Mouse (Mus musculus) forebrain, embryonic 10.5 days (tissue): ENCODE measurements around the gene Ppm1l. TPM values are rescaled to one million over a fixed set of nuclear protein-coding genes. Genes with fewer than 3 reads are reported as not detected.
"Not testable (repeated sequence)": the region's sequence is repeated elsewhere in the genome, so short reads cannot be mapped to it uniquely, and the experiment has no call there.

Experiments used
- DNase-seq: peaks from one replicate; pipeline ENCODE4 v3.0.0-alpha.2; 2017; ENCODE audit warnings: low spot score; ENCODE audit errors: extremely low spot score
- H3K27ac ChIP-seq: fragments of 300-500 bp; sonication (generic); 2 replicates; pipeline ENCODE4 v1.5.1; 2016; ENCODE audit warnings: mild to moderate bottlenecking
- H3K27me3 ChIP-seq: fragments of 300-500 bp; sonication (generic); 2 replicates; pipeline ENCODE4 v1.6.1; 2016; ENCODE audit warnings: mild to moderate bottlenecking; ENCODE audit not compliant: poor library complexity, severe bottlenecking
- H3K36me3 ChIP-seq: fragments of 300-500 bp; sonication (generic); replicated peaks from 2 replicates; pipeline ENCODE4 v1.6.1; 2016; ENCODE audit warnings: mild to moderate bottlenecking, moderate library complexity
- H3K4me1 ChIP-seq: fragments of 300-500 bp; sonication (generic); 2 replicates; pipeline ENCODE4 v1.6.1; 2016
- H3K4me3 ChIP-seq: fragments of 300-500 bp; sonication (generic); 2 replicates; pipeline ENCODE4 v1.5.1; 2016; ENCODE audit warnings: mild to moderate bottlenecking, moderate library complexity
- H3K9me3 ChIP-seq: fragments of 300-500 bp; sonication (generic); 2 replicates; pipeline ENCODE4 v1.6.1; 2016; ENCODE audit warnings: mild to moderate bottlenecking, moderate library complexity
- WGBS: fragments of 180-500 bp; shearing (Covaris S2); methylation state at CpG from one replicate; pipeline ENCODE4 v1.1.7; 2016; 5-methylcytosine and 5-hydroxymethylcytosine counted together
- polyA plus RNA-seq: library from polyadenylated mRNA; unstranded; fragments of >200 nt; fragmentation: Nextera tagmentation; extraction: Ambion mirVana; gene quantifications from 2 replicates; pipeline ENCODE4 v1.2.1, GENCODE M21; 2016

Ppm1l gene
- polyA plus RNA-seq, 1 experiment from 2014 or later: 9.8 TPM

DNA sequence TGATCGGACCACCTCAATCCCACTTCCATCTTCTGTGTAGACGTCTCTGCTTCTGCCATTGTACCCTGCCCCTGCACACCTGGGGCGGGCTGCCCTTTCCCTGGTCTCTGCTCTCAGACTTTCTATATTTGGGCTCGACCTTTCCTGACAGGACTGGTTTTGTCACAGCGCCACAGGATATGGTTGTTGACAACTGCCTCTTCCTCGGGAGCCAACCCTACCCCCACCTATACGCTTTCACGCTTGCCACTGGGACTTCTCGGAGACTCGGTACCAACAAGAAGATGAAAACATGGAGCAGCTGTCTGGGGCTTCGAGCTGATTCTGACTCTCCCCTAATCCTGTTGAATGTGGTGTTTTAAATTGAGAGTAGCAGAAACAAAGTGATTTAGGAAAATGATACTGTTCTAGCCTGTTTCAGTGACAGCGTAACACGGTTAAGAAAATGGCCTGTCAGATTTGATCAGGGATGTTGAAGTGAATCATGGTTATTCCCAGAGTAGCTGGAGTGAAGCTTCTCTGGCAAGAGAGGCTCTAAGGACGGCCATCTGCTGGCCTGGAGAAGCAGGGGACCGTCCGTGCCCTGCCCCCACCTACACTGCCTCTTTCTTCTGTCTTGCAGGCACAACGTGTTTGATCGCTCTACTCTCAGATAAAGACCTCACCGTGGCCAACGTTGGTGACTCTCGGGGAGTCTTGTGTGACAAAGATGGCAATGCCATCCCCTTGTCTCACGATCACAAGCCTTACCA, 232.2 kb downstream of the Ppm1l start:
- Histone ChIP-seq H3K4me3 (no peak overlapping the region), H3K9me3 (no peaks in the 10 kb centered on the region), H3K4me1 (0 out of 2 replicates have a peak, but pooled peaks cover 2% of the 10 kb centered on the region), H3K36me3 (peaks cover 11% of the 10 kb centered on the region), H3K27ac (no peak overlapping the region), H3K27me3 (no peaks in the 10 kb centered on the region)
- 89% methylated on average over 22 of the region's 22 CpGs for WGBS
- DNase-seq: no peak

DNA sequence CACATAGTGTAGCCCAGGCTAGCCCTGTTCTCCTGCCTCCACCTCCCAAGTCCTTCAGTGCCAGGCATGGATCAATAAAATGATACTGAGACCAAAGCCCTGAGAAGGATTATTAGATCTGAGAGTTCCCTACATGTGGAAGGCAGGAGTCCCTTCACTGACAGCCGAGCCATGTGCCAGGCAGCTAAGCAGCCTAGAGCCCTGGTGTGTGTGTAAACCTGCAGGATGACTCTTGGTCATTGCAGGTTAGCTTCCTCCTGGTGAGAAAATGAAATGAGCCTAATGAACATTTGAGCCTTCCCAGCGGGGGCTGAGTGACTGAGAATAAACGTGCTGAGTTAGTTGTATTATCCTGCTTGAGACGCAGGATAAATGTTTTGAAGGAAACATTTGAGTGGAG, 232.9 kb downstream of the Ppm1l start:
- no peak for DNase-seq
- Histone ChIP-seq H3K9me3 (no peaks in the 10 kb centered on the region), H3K36me3 (peaks cover 14% of the 10 kb centered on the region), H3K27me3 (no peaks in the 10 kb centered on the region), H3K27ac (no peak overlapping the region), H3K4me1 (0 out of 2 replicates have a peak, but pooled peaks cover 2% of the 10 kb centered on the region), H3K4me3 (no peak overlapping the region)
- 80% methylated on average over 4 of the region's 4 CpGs for WGBS

DNA sequence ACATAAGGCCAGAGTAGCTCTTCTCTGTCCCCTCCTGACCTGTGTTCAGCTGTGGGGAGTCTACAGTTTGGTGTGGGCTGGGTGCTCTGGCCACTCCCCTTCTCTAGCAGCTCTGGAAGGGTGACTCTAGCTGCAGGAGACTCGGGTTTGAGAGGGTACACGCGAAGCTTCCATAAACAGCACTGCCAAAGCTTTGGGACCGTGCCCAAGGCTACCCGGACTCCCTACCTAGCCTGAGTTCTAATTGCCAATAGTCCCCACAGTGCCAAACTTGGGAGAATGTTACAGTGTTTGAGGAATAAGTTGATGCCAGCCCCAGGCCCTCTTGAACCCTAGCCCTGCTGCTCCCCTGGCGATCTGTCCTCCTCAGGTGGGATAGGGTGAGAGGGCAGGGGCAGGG, 238.8 kb downstream of the Ppm1l start:
- Histone ChIP-seq H3K4me3 (no peak overlapping the region), H3K4me1 (peaks cover 8% of the 10 kb centered on the region; the same call in 1 of the 2 replicates), H3K9me3 (no peaks in the 10 kb centered on the region), H3K27ac (no peak overlapping the region), H3K27me3 (no peaks in the 10 kb centered on the region), H3K36me3 (peaks cover 14% of the 10 kb centered on the region)
- DNase-seq: no peak
- WGBS: 91% methylated on average over 6 of the region's 6 CpGs

DNA sequence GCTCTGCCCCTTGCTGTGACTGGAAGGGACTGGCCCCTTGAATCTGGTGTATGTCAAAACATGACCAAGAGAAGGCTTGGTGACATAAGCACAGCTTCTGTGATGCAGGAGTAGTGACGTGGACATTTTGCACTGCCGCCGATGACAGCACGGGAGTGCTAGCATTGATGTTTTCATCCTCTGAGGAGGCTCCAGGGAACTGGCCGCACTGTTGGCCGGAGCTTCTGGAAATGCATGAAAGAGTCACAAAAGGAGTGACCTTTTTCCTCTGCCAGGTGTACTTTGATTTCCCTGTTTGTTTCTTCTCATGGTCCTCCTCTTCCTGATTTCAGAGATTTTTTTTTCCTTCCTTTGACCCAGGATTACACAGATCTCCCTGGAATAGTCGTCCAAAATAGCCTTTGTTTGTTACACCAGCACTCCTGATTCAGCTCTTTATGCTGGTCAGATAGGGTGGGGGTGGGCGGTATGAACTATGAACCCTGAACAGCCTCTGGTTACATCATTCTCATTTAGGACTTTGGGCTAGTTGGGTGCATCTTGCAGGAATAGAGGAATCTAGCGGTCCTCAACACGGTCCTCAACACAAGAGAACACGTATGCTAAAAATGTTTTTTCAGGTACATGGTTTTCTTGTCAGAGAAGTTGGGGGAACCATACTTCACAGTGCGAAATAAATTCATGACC, 239.6 kb downstream of the Ppm1l start:
- Histone ChIP-seq H3K27me3 (no peaks in the 10 kb centered on the region), H3K4me3 (no peak overlapping the region), H3K4me1 (peaks cover 8% of the 10 kb centered on the region; the same call in 1 of the 2 replicates), H3K9me3 (no peaks in the 10 kb centered on the region), H3K36me3 (peaks cover 14% of the 10 kb centered on the region), H3K27ac (no peak overlapping the region)
- WGBS: 89% methylated on average over 12 of the region's 12 CpGs
- DNase-seq: no peak

DNA sequence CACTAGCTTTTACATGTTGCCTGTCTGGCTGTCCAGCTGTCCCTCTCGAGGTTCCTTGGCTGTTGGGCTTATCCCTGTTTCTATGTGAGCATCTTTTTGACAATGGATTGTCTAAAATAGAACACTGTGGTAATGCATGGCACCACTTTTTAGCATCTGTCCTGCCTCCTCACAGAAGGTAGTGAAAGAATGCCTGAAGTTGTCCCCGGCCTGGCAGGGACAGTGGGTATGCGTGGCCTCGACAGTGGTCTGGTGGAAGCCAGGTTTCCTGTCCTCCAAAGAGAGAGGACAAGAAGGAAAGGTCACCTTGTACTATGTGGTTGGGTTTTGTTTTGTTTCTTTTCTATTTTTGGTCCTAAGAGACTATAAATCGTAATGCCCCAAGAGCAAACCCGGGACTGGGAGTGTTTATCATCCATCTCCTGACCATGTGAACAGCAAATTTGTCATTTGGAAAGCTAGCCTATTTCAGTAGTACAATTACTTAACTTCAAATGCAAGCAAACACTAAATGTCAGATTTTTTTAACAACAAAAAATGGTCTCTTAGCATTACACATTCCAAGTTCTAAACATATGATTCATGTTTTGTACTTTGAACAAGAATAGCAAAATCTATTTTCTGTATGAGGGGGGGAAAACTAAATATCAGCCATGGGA, 242.8 kb downstream of the Ppm1l start:
- Histone ChIP-seq H3K27ac (no peak overlapping the region), H3K4me1 (peaks cover 11% of the 10 kb centered on the region), H3K9me3 (no peaks in the 10 kb centered on the region), H3K27me3 (no peaks in the 10 kb centered on the region), H3K4me3 (no peak overlapping the region), H3K36me3 (no peaks in the 10 kb centered on the region)
- no peak for DNase-seq
- 88% methylated on average over 6 of the region's 6 CpGs for WGBS

DNA sequence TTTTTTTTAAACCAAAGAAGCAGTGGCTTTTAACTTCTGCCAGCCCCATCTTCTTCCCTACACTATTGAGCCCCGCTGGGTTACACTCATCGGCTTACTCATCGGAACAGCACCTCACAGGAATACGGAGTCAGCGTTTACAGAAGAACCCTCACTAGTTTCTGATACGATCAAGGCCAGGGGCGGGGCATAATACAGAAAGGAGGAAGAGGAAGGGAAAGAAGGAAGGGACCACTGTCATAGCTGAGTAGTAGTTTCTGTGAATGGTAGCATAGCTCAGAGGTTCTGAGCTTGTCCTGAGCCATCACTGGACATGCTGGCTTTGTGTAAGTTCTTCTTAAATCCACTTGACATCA, 243.3 kb downstream of the Ppm1l start:
- Histone ChIP-seq H3K36me3 (no peaks in the 10 kb centered on the region), H3K9me3 (no peaks in the 10 kb centered on the region), H3K27me3 (no peaks in the 10 kb centered on the region), H3K27ac (no peak overlapping the region), H3K4me3 (no peak overlapping the region), H3K4me1 (peaks cover 11% of the 10 kb centered on the region)
- WGBS: 93% methylated on average over 7 of the region's 7 CpGs
- DNase-seq: no peak

DNA sequence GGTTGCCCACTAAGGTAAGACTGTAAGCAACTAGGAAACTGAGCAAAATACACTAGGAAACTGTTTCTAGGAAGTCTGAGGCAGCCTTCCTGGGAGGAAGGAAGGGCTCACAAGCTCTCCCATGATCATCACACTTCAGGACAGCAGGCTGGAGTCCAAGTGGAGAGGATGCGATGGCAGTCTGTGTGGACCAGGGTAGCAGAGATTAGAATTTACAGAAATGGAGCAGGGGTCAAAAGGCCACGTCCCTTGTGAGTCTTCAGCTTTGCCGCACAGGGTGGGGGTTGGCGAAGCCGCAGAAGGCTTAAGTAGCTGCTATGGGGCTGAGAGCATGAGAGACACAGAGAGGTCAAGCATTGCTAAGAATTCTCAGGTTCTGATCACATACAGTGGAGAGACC, 245.0 kb downstream of the Ppm1l start:
- no peak overlapping the region for H3K4me3 ChIP-seq
- peaks cover 8% of the 10 kb centered on the region; the same call in 1 of the 2 replicates for H3K4me1 ChIP-seq
- no peak for DNase-seq
- no peaks in the 10 kb centered on the region for H3K9me3 ChIP-seq
- H3K27ac ChIP-seq: no peak overlapping the region
- no peaks in the 10 kb centered on the region for H3K27me3 ChIP-seq
- 81% methylated on average over 5 of the region's 5 CpGs for WGBS
- H3K36me3 ChIP-seq: no peaks in the 10 kb centered on the region

DNA sequence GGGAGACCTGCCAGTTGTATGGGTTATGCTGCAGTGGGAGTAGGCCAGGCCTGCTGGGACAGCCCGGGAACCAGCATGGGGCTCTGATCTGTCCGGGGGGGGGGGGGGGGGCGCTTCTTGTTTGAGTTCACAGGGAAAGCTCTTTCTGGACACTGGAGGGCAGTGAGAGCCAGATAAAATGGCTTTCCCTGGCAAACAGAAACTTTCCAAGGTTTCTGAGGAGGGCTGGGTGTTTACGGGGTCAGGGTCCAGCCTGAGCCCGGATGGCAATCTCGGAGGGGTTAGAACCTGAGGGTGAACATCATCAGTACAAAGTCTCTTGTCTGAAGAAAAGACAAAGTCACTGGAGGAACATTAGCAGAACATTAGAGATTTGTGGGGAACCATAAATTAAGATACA, 246.7 kb downstream of the Ppm1l start:
- no peaks in the 10 kb centered on the region for H3K36me3 ChIP-seq
- H3K27ac ChIP-seq: no peak overlapping the region
- 71% methylated on average over 5 of the region's 6 CpGs for WGBS
- no peaks in the 10 kb centered on the region for H3K27me3 ChIP-seq
- H3K4me3 ChIP-seq: no peak overlapping the region
- no peaks in the 10 kb centered on the region for H3K9me3 ChIP-seq
- H3K4me1 ChIP-seq: peaks cover 4% of the 10 kb centered on the region; the same call in 1 of the 2 replicates
- DNase-seq: no peak

DNA sequence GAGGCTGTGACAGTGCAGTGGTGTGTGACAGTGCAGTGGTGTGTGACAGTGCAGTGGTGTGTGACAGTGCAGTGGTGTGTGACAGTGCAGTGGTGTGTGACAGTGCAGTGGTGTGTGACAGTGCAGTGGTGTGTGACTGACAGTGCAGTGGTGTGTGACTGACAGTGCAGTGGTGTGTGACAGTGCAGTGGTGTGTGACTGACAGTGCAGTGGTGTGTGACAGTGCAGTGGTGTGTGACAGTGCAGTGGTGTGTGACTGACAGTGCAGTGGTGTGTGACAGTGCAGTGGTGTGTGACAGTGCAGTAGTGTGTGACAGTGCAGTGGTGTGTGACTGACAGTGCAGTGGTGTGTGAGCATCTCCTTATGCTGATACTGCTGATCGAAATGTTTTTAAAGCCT, 248.9 kb downstream of the Ppm1l start:
- H3K36me3 ChIP-seq, H3K4me1 ChIP-seq, H3K9me3 ChIP-seq, DNase-seq, H3K27ac ChIP-seq, H3K27me3 ChIP-seq, H3K4me3 ChIP-seq: not testable (repeated sequence)
- 91% methylated on average over 1 of the region's 1 CpGs for WGBS

DNA sequence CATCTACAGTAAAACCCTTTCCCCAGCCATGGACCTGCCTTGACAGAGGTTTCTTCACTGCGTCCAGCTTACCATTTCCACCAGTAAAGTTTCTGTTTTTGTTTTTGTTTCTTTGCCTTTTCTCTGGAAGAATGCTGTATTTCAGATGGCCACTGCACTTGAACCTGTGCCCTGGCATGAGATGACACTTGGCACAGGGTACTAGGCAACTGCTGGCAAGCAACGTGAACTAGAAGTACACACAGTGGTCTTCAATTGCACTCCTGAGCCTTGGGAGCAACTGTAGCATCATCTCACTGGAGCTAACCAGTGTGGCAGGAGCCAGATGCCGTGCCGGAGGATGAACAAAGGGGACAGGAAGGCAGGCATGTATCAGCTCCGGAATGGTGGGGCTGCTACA, 255.9 kb downstream of the Ppm1l start:
- 94% methylated on average over 5 of the region's 5 CpGs for WGBS
- Histone ChIP-seq H3K4me3 (no peak overlapping the region), H3K36me3 (peaks cover 24% of the 10 kb centered on the region), H3K27ac (no peak overlapping the region), H3K9me3 (no peaks in the 10 kb centered on the region), H3K27me3 (no peaks in the 10 kb centered on the region), H3K4me1 (no peaks in the 10 kb centered on the region)
- no peak for DNase-seq

DNA sequence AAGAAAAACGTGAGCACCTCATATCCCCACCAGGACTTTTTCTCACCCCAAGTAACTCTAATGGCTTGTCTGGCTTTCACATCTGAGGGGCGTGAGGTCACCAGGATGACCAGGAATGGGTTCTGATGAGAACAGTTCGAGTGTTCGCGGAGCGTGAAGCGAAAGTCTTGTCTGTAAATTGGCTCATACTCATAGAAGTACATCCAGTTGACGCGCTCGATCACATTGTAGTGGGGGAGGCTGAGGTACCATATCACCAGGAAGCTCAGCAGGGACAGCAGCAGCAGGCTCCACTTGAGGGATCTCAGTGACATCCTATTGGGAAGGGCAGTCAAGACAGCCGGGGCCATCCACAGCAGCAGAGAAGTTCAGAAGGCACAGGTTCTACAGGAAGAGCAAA, 258.9 kb downstream of the Ppm1l start:
- Histone ChIP-seq H3K9me3 (no peaks in the 10 kb centered on the region), H3K4me1 (no peaks in the 10 kb centered on the region), H3K27me3 (no peaks in the 10 kb centered on the region), H3K4me3 (no peak overlapping the region), H3K36me3 (peaks cover 36% of the 10 kb centered on the region), H3K27ac (no peak overlapping the region)
- DNase-seq: no peak
- 97% methylated on average over 11 of the region's 11 CpGs for WGBS

DNA sequence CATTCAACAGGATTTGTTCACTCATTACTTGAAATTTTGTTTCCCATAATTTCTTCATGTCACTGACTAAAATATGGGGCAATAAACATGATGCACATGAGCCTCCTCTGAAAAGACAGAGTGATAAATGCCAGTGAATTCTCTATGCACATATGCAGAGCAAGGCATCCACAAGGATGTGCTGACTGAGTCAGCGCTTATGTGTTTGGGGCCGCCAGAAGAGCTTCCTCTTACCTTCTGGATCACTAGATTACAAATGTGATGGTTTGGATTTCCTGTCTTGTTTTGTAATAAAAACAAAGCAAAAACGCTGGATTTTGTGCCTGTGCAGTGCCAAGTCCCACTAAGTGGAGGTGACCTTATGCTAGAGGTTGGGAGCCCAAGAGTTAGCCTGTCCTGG, 260.1 kb downstream of the Ppm1l start:
- no peaks in the 10 kb centered on the region for H3K27me3 ChIP-seq
- no peak overlapping the region for H3K27ac ChIP-seq
- DNase-seq: no peak
- H3K4me3 ChIP-seq: no peak overlapping the region
- H3K36me3 ChIP-seq: peaks cover 36% of the 10 kb centered on the region
- 88% methylated on average over 3 of the region's 3 CpGs for WGBS
- no peaks in the 10 kb centered on the region for H3K9me3 ChIP-seq
- no peaks in the 10 kb centered on the region for H3K4me1 ChIP-seq

DNA sequence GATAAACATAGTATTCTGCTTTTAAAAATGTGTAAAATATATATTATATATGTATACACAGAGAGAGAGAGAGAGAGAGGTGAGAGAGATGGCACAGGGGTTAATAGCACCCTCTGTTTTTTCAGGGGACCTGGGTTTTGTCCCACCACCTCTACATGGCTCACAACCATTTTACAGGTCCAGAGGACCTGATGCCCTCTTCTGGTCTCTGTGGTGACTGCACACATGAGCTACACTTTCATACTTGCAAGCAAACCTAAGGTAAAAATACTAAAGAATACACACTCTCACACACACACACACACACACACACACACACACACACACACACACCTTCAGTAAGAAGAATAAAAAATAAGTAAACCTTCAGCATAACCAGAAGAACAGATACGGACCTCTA, 262.1 kb downstream of the Ppm1l start:
- WGBS: 86% methylated on average over 1 of the region's 1 CpGs
- DNase-seq: no peak
- Histone ChIP-seq H3K36me3 (peaks cover 47% of the 10 kb centered on the region), H3K4me3 (no peak overlapping the region), H3K27me3 (no peaks in the 10 kb centered on the region), H3K9me3 (no peaks in the 10 kb centered on the region), H3K27ac (no peak overlapping the region), H3K4me1 (no peaks in the 10 kb centered on the region)
